Mouse (Mus musculus): ENCODE measurements around the gene Gm815. TPM values are rescaled to one million over a fixed set of nuclear protein-coding genes. Genes with fewer than 3 reads are reported as not detected.

The Gm815 gene
- polyA plus RNA-seq (2012; rRNA removed; ENCODE audit: low replicate concordance), result not detected in 2 replicates

DNA sequence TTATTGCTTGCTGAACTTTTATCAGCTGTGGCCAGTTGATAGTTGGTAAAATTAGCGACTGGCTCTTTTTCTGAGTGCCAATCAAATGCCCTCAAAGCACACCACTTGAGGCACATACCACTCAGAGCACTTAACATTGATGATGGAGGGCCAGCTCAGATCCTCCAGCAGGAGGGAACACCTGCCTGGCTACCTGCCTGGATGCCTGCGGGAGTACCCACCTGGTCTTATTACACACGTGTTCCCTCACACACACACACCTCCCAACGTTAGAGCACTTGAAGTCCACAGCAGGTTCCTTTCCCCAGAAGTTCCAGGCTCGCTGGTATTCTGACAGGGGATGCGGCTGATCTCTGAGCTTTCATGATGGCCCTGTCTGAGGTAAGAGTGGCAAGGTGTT lies at the start of gene Gm815:
TSS of gene Gm815 (plus strand) at position 266 of the 400 bp plus-strand sequence.

